Comparison of ENCODE assay signal across 8 mouse cellular contexts in genomic region chr17:47593215-47593853, GRCm38 (mm10). TPM values are rescaled to one million over a fixed set of nuclear protein-coding genes. Genes with fewer than 3 reads are reported as not detected.
DNase-seq lines count a peak whose midpoint lies in the region; ATAC-seq and TF ChIP-seq lines count a peak whose summit lies in the region.

No protein-coding gene starts in this region.

- TF ChIP-seq CTCF in kidney, postnatal 0 days (IDR thresholded peaks at IDR 0.05; ENCODE audit: low read depth): no peak

- peak overlapping the region; percentile 96 for H3K9ac ChIP-seq in heart, embryonic 12.5 days
- peak overlapping the region; percentile 72 for H3K9ac ChIP-seq in kidney, postnatal 0 days (ENCODE audit: low read depth, low read length)
- peak overlapping the region; percentile 96 for H3K9ac ChIP-seq in liver, embryonic 11.5 days (ENCODE audit: low read depth, low read length)
- H3K9ac ChIP-seq in stomach, embryonic 14.5 days (replicated peaks; ENCODE audit: low read depth, low read length): peak overlapping the region; percentile 98

- WGBS in heart, embryonic 12.5 days: 1% methylated on average over 63 of the region's 63 CpGs
- WGBS in kidney, postnatal 0 days: 1% methylated on average over 62 of the region's 63 CpGs
- WGBS in liver, embryonic 11.5 days: 2% methylated on average over 58 of the region's 63 CpGs
- WGBS in stomach, embryonic 14.5 days: under 1% methylated on average over 62 of the region's 63 CpGs

- peaks cover 37% of the 10 kb centered on the region for H3K4me1 ChIP-seq in heart, embryonic 12.5 days (replicated peaks)
- H3K4me1 ChIP-seq in kidney, postnatal 0 days (replicated peaks; ENCODE audit: insufficient read depth, low read length): peaks cover 22% of the 10 kb centered on the region; the same call in 1 of the 2 replicates
- H3K4me1 ChIP-seq in liver, embryonic 11.5 days (replicated peaks; ENCODE audit: control insufficient read depth, insufficient read depth, low read length): peaks cover 46% of the 10 kb centered on the region
- H3K4me1 ChIP-seq in stomach, embryonic 14.5 days (ENCODE audit: control insufficient read depth, insufficient read depth, low read length): peaks cover 20% of the 10 kb centered on the region

- peak overlapping the region; percentile 95 for H3K4me3 ChIP-seq in heart, embryonic 12.5 days
- H3K4me3 ChIP-seq in kidney, postnatal 0 days (replicated peaks; ENCODE audit: low read depth, low read length): peak overlapping the region; percentile 75
- H3K4me3 ChIP-seq in liver, embryonic 11.5 days (ENCODE audit: low read depth, low read length): peak overlapping the region; percentile 87
- H3K4me3 ChIP-seq in stomach, embryonic 14.5 days (ENCODE audit: low read depth, low read length): peak overlapping the region; percentile 81

- H3K36me3 ChIP-seq in heart, embryonic 12.5 days: peaks cover 21% of the 10 kb centered on the region
- peaks cover 3% of the 10 kb centered on the region; the same call in 1 of the 2 replicates for H3K36me3 ChIP-seq in kidney, postnatal 0 days (ENCODE audit: insufficient read depth, low read length)
- peaks cover 15% of the 10 kb centered on the region for H3K36me3 ChIP-seq in liver, embryonic 11.5 days (ENCODE audit: control insufficient read depth, insufficient read depth, low read length)
- peaks cover 11% of the 10 kb centered on the region for H3K36me3 ChIP-seq in stomach, embryonic 14.5 days (ENCODE audit: control insufficient read depth, insufficient read depth, low read length)

- ATAC-seq in erythroid progenitor cell, adult 5-6 weeks (replicated peaks; ENCODE audit: low FRiP score, poor library complexity, severe bottlenecking): peak; percentile 72
- ATAC-seq in heart, embryonic 12.5 days (ENCODE audit: insufficient number of reproducible peaks, low FRiP score): peak; percentile 89
- peak; percentile 79 for ATAC-seq in kidney, postnatal 0 days (replicated peaks; ENCODE audit: low FRiP score, low read depth)
- peak; percentile 77 for ATAC-seq in liver, embryonic 11.5 days (replicated peaks; ENCODE audit: low FRiP score)
- ATAC-seq in stomach, embryonic 14.5 days (ENCODE audit: insufficient number of reproducible peaks, insufficient read depth, low FRiP score, low read depth): peak; percentile 84

- peak overlapping the region; percentile 99 for H3K27ac ChIP-seq in heart, embryonic 12.5 days (ENCODE audit: poor library complexity, severe bottlenecking)
- peak overlapping the region; percentile 92 for H3K27ac ChIP-seq in kidney, postnatal 0 days
- H3K27ac ChIP-seq in liver, embryonic 11.5 days (ENCODE audit: low read depth, low read length): peak overlapping the region; percentile 99
- peak overlapping the region; percentile 99 for H3K27ac ChIP-seq in stomach, embryonic 14.5 days (ENCODE audit: low read length)

- H3K9me3 ChIP-seq in heart, embryonic 12.5 days (replicated peaks): no peaks in the 10 kb centered on the region
- H3K9me3 ChIP-seq in kidney, postnatal 0 days (replicated peaks; ENCODE audit: low read length): no peaks in the 10 kb centered on the region
- no peaks in the 10 kb centered on the region for H3K9me3 ChIP-seq in liver, embryonic 11.5 days (ENCODE audit: control insufficient read depth, low read length)
- no peaks in the 10 kb centered on the region for H3K9me3 ChIP-seq in stomach, embryonic 14.5 days (ENCODE audit: control insufficient read depth, low read depth, low read length)

- peak; percentile 95 for DNase-seq in CD4-positive helper T cell, adult 2 months (ENCODE audit: low read depth, low spot score)
- DNase-seq in brain, embryonic 18.5 days (ENCODE audit: low read depth, low spot score): peak; percentile 74
- DNase-seq in kidney, postnatal 0 days (ENCODE audit: low spot score): peak; percentile 99
- DNase-seq in liver, embryonic 11.5 days (ENCODE audit: low spot score): peak; percentile 92
- peak; percentile 95 for DNase-seq in naive thymus-derived CD4-positive, alpha-beta T cell, adult 2 months (ENCODE audit: low read depth)

- H3K27me3 ChIP-seq in heart, embryonic 12.5 days (replicated peaks): no peaks in the 10 kb centered on the region
- no peaks in the 10 kb centered on the region for H3K27me3 ChIP-seq in kidney, postnatal 0 days (ENCODE audit: insufficient read depth, low read length)
- no peaks in the 10 kb centered on the region for H3K27me3 ChIP-seq in liver, embryonic 11.5 days (replicated peaks; ENCODE audit: control insufficient read depth, insufficient read depth, low read length)
- H3K27me3 ChIP-seq in stomach, embryonic 14.5 days (ENCODE audit: control insufficient read depth, insufficient read depth, low read length): no peaks in the 10 kb centered on the region

- H3K4me2 ChIP-seq in heart, embryonic 12.5 days: peak overlapping the region; percentile 87
- H3K4me2 ChIP-seq in kidney, postnatal 0 days (ENCODE audit: low read length): peak overlapping the region; percentile 65
- peak overlapping the region; percentile 95 for H3K4me2 ChIP-seq in liver, embryonic 11.5 days
- peak overlapping the region; percentile 74 for H3K4me2 ChIP-seq in stomach, embryonic 14.5 days (replicated peaks; ENCODE audit: low read depth, low read length)

RNA-seq across cellular contexts. Expression of gene Bysl, which starts 18.0 kb away (rescaled TPM):
- total RNA-seq in erythroid progenitor cell, adult 5-6 weeks (2015; ENCODE audit: low replicate concordance): 5.9 and 8.3 TPM in 2 replicates
- total RNA-seq in erythroid progenitor cell, adult 5-6 weeks (2017; ENCODE audit: low replicate concordance): 8.4 and 10.4 TPM in 2 replicates
- 24.7 and 27.8 TPM in 2 replicates for polyA plus RNA-seq in heart, embryonic 12.5 days (2016; fragmentation: Nextera tagmentation; extraction: Ambion mirVana)
- polyA plus RNA-seq in kidney, postnatal 0 days (2015; fragmentation: Nextera tagmentation; extraction: Ambion mirVana): 14.7 and 15.7 TPM in 2 replicates
- 43.1 and 45.9 TPM in 2 replicates for polyA plus RNA-seq in liver, embryonic 11.5 days (2014; fragmentation: Nextera tagmentation; extraction: Ambion mirVana)
- polyA plus RNA-seq in stomach, embryonic 14.5 days (2014; fragmentation: Nextera tagmentation; extraction: Ambion mirVana): 22.1 and 22.3 TPM in 2 replicates

RNA-seq across cellular contexts. Expression of gene Med20, which starts 18.0 kb away (rescaled TPM):
- total RNA-seq in erythroid progenitor cell, adult 5-6 weeks (2015; ENCODE audit: low replicate concordance): 28.1 and 37.8 TPM in 2 replicates
- 36.5 and 63.2 TPM in 2 replicates for total RNA-seq in erythroid progenitor cell, adult 5-6 weeks (2017; ENCODE audit: low replicate concordance)
- 27.8 and 30.0 TPM in 2 replicates for polyA plus RNA-seq in heart, embryonic 12.5 days (2016; fragmentation: Nextera tagmentation; extraction: Ambion mirVana)
- polyA plus RNA-seq in kidney, postnatal 0 days (2015; fragmentation: Nextera tagmentation; extraction: Ambion mirVana): 37.6 and 37.9 TPM in 2 replicates
- polyA plus RNA-seq in liver, embryonic 11.5 days (2014; fragmentation: Nextera tagmentation; extraction: Ambion mirVana): 48.9 and 53.3 TPM in 2 replicates
- polyA plus RNA-seq in stomach, embryonic 14.5 days (2014; fragmentation: Nextera tagmentation; extraction: Ambion mirVana): 47.1 and 49.4 TPM in 2 replicates

RNA-seq across cellular contexts. Expression of gene Gm20517, which starts 18.1 kb away (rescaled TPM):
- 11.5 and 13.8 TPM in 2 replicates for total RNA-seq in erythroid progenitor cell, adult 5-6 weeks (2015; ENCODE audit: low replicate concordance)
- total RNA-seq in erythroid progenitor cell, adult 5-6 weeks (2017; ENCODE audit: low replicate concordance): 9.5 and 18.9 TPM in 2 replicates
- polyA plus RNA-seq in heart, embryonic 12.5 days (2016; fragmentation: Nextera tagmentation; extraction: Ambion mirVana): 1.3 and 2.7 TPM in 2 replicates
- polyA plus RNA-seq in kidney, postnatal 0 days (2015; fragmentation: Nextera tagmentation; extraction: Ambion mirVana): 1.5 and 1.8 TPM in 2 replicates
- polyA plus RNA-seq in liver, embryonic 11.5 days (2014; fragmentation: Nextera tagmentation; extraction: Ambion mirVana): 1.5 and 2.5 TPM in 2 replicates
- polyA plus RNA-seq in stomach, embryonic 14.5 days (2014; fragmentation: Nextera tagmentation; extraction: Ambion mirVana): 1.5 and 2.8 TPM in 2 replicates

RNA-seq across cellular contexts. Expression of gene Usp49, which starts 37.2 kb away (rescaled TPM):
- total RNA-seq in erythroid progenitor cell, adult 5-6 weeks (2015; ENCODE audit: low replicate concordance): 26.8 and 35.7 TPM in 2 replicates
- total RNA-seq in erythroid progenitor cell, adult 5-6 weeks (2017; ENCODE audit: low replicate concordance): 29.2 and 46.3 TPM in 2 replicates
- polyA plus RNA-seq in heart, embryonic 12.5 days (2016; fragmentation: Nextera tagmentation; extraction: Ambion mirVana): 3.5 and 4.8 TPM in 2 replicates
- polyA plus RNA-seq in kidney, postnatal 0 days (2015; fragmentation: Nextera tagmentation; extraction: Ambion mirVana): 2.9 and 4.1 TPM in 2 replicates
- polyA plus RNA-seq in liver, embryonic 11.5 days (2014; fragmentation: Nextera tagmentation; extraction: Ambion mirVana): 4.1 and 4.8 TPM in 2 replicates
- polyA plus RNA-seq in stomach, embryonic 14.5 days (2014; fragmentation: Nextera tagmentation; extraction: Ambion mirVana): 4.9 and 6.3 TPM in 2 replicates

Comparison
In these comparisons a context has a peak if more than half of its experiments do, and no peak if none do; other contexts are left out.
1. Peak in every context shown above with its lines: DNase-seq, ATAC-seq, H3K4me3 ChIP-seq and H3K27ac ChIP-seq.